Mouse (Mus musculus) induced T-regulatory cell, adult 2 months (primary cell): Measurements from ENCODE around the gene Tanc1.

Source experiments
- DNase-seq: peaks from one replicate; pipeline ENCODE4 v3.0.0-alpha.2; 2012; ENCODE audit warnings: low read depth

The Tanc1 gene

DNA sequence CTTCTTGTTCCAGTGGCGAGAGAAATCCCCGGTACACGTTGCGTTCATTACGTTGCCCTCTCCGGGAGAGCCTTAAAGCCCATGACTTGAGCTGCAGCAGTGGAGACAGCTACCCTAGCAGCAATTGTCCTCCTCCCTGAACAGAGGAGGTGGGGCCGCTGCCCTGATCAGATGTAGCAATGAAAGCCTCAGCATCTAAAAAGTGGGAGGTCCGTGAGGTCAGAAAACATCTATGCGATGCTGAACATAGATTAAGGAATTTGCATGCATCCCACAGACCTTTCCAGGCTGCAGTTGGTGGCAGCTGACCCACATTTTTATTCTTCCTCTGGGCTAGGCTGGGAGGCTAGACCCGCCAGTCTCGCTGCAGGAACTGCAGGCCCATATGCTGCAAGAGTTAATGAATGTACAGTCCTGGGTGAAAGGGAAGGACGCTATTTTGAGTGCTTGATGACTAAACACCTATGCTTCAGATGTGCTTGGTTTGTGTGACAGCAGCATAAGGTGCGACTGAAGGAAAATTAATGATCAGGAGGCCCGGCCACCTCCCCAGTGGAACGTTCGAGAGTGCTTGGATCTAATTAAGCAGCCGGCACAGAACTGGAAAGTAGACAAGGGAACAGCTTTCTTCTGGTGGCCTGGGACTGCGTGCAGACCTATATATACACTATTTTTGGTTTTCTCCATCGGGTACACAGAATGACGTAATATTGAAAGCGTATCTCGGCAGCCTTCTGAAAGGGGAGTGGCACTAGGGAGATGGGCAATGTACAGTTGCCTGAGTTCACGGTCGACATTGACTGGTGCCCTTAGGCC, 107.0 kb downstream of the Tanc1 start:
- no peak for DNase-seq

DNA sequence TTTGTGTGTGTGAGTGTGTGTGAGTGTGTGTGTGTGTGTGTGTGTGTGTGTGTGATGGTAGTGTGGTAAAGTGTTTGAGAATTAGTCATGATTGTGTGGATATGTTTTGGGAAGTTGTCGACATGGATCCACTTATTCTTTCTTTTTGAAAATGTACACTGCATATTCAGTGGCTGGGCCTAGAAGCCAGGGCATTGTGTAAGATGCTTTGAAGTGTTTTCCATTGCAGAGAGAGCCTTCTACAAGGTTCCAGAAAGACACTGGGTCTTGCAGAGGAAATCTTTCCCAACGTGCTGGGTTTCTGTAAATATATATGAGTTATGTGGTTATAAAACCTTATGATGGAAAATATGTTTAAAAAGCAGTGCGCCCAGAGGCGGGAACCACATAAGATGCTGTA, 108.0 kb downstream of the Tanc1 start:
- DNase-seq = no peak

DNA sequence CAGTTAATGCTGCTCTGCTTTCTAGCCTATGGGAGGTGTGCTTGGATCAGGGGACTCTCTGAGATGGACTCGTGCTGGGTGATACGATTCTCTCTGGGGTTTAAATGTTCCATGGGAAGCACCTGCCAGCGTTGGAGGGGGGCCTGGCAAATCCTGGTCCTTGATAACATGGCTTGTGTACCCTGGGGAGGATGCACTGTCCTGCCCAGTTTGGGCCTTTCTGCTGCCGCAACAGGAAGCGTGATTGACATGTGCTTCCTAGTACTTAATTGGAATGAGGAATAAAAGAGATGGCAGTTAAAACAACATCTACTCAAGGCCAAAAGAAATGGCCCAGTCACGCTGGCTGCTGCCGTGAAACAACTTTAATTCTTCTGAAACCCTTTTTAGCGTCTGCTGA, 109.3 kb downstream of the Tanc1 start:
- DNase-seq = no peak

DNA sequence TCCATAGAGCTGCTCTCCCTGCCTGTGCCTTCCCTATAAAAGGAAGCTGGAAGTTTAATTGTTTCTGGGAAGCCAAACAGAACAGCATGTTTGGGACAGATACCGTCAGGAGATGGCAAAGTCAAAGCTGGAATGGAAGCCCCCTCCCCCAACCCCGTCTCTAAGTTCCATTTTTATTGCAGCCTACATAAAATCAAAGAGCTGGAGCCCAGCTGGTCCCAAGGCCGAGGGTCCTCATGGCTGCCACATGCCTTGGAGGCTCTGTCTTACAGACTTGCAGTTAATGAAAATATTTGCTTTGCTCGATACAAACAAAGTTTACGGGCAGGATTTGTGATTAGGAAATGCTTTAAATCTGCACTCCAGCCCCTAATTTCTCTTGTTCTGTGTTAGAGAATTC, 109.9 kb downstream of the Tanc1 start:
- DNase-seq = no peak

DNA sequence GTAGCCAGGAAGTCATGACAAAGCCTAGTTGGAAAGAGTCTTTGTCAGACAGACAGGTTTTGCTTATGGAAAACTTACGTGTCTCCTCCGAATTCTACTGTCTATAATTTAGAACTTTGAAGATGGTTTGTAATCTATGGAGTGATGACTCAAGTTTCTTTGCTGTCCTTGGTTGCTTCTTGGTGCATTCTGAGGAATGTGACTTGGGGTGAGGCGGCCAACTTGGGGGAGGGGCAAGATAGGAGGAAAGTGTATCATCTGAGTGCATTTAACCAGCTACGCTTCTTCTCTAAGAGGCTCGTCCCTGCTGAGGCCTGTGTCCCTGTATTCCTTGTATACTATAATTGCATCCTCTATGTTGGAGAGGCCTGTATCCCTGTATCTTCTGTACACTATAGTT, 111.5 kb downstream of the Tanc1 start:
- DNase-seq = no peak

DNA sequence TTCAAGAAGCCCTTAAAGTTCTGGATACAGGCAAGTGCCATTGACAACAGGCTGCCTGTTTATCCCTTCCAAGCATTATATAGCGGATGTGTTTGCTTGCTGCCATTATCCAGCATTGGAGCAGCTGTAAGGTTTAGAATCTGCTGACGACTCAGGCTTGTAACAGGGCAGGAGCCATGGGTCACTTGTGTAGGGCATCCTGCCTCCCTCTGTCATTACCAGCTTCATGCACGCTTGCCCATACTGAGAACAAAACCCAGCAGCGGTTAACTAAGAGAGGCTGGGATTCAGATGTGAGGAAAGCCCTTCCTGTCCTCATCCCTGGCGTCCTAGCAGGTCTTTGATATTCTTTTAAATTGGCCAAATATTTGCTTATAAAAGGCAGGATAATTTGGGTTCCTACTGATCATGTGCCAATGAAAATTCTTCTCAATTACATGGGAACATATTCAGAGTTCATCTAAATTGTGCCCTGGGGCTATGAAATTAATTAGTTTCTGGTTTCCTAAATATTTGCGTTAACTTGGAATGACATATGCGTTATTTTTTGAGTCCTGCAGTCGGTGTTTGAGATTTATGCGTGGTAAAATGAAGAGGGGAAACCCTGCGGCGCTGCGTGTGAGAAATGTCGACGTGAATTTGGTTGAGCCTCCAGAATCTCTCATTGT, 113.8 kb downstream of the Tanc1 start:
- no peak for DNase-seq

DNA sequence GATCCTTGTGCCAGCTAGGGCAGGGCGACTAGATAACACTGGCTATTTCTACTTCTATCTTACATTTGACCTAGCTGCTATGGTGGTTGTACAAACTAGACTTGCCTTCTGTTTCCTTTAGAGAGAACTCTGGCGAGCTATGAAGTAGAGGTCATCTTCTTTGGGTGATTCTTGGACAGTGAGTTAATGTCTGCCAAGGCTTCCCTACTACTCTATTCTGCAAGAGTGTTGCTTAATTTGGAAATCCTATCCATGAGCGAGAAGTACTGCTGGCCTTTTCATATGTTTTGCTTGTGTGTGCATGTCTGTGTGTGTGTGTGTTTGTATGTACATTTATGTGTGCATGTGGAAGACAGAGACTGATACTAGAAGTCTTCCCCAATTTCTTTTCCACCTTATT, 120.0 kb downstream of the Tanc1 start:
- DNase-seq = no peak

DNA sequence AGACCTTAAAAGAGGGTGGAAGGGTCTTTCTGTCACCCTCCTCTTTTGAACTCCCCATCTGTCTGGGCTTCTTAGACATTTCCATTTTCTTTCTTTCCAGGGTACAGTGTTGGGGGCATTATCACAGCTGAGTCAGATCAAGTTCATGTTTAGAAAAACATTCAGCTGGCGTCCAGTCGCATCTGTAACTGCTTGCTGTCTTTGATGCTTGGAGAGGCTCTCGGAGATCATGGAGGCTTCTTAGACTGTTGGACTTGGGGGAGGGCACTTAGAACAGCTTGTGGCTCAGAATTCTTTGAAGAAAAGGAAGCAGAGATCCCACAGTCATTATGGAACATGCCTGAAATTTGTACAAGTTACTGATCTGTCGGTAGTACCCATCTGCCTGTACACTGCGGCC, 121.6 kb downstream of the Tanc1 start:
- no peak for DNase-seq

DNA sequence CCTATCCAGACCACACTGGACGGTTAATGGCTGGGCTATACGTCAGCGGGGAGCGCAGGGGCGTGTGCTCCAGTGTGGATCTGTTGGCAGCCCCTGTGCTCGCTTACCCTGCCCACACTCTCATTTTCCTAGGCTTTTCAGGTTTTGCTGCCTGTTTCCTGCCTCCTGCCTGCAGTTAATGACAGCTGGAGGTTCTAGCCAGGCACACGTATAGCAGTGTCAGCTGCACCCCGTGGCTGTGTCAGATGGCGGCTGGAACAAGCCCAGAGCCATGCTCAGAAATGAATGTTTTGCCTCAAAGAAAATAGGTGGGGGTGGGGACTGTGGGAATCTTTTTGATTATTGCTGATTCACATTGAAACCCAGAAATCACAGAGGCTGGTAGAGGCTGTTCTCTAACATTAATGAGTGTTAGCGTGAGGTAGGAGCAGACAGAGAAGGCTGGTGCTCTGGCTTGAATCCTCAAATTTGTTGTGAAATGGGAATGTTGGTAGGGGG, 124.6 kb downstream of the Tanc1 start:
- DNase-seq = no peak

DNA sequence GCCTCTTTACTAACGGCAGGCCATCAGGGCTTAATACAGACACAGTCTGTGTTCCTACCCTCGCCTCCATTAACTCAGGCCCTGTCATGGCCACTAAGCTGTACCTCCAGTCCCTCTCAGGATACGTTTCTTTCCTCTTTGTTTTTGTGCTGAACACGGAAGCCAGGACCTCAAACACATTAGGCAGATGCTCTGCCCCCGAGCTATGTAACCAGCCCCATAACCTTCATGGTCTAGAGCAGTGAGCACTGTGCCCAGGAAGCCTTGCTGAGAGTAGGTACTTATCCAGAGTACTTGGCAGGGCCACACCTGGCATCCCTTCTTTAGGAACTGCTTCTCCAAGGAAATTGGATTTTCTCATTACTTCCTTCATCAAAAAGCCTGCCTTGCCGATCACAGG, 125.5 kb downstream of the Tanc1 start:
- DNase-seq = no peak

DNA sequence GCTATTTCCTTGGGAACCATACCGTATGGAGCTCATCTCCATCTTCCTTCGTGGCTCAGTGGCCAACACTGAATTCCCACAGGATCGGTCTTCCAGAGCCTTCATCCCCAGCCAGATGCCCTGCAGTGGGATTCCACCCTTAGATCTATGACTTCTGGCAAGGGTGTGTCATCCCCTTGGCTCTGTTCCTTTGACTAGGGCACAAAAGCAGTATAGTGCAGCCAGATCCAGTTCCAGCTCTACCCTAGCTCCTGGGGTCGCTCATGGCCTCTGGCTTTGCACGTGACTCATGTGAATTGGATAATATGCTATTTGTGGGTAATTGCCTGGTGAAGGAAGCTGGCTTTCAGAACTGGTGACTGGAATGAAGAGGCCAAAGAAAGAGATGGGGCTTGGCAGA, 126.5 kb downstream of the Tanc1 start:
- no peak for DNase-seq

DNA sequence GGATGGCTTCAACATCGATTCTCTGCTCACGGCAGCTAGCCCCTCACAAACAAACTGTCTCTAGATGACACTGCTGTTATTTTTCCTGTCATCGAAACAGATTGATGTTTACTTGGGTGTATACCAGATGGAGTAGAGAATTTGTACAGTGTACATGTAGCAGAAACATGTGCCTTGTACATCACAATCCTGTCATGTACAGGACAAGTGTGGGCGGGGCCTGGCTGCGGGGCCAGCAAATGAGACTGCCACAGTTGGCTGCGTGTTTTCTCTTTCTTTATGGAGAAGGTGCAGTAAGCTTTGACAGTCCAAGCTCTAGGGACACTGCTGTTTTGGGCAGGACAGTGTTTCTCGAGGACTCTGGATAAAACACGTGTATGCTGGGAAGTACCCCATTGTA, 127.2 kb downstream of the Tanc1 start:
- no peak for DNase-seq

DNA sequence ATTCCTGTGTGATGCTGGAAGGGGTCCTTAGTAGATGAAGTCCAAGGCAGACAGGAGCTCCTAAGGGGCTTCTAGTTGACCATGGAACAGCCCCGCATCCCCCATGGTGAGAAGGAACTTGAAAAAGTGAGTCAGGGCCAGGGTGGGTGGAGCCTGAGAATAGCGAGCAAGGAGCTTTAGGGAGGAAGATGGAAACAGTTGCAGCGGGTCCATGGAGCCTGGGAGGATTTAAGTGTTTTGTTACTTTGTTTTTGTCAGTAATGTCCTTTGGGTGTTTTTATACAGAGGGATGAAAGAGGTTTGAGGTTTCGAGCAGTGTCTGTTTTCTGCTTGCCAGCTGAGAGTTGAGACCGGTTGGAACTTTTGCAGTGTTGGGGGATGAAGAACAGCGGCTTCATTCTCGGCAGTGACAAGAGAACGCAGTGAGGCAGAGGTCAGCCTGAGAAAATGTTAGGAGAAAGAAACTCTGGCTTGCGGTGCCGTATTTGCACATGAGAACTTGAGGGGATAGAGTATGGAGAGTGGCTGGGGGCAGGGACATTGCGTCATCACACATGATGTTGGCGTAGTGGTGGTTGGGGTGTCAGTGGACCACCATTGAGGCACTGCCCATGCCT, 130.8 kb downstream of the Tanc1 start:
- DNase-seq = no peak

DNA sequence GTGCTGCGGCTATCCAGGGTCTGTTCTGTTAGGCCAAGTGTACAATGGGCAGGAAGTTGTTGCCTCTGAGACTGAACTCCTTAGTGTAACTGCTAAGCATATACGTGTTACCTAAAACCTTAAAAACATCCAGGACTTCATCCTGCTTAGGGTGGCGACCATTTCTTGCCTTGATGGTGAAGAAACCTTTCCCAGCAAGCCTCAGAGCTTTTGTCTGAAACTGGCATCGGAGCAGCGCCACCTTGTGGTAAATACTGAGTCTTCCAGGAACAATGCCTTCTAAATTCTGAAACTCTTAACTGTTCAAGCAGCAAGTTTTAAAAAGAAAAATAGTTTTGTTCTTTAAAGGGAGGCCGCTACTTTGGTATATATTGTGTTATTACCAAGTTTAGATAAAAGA, 133.6 kb downstream of the Tanc1 start:
- peak; percentile 69 for DNase-seq

DNA sequence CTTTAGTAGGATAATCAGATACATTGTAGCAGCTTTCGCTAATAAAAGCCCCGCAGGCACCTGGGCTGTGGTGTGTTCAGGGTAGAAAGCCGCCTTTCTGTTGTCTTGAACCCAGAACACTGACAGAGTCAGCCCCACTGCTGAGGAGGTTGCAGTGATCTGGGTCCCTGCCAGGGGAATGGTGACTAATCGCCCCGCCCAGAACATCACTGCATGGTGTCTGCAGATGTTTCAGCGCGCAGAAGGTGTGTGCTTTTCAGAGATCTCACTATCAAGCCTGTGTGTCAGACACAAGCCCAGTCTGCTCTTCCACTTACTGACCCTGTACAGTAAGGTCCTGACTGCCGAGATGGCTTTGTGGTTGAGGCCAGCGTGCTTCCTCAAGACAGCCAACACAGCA, 134.2 kb downstream of the Tanc1 start:
- DNase-seq = no peak

DNA sequence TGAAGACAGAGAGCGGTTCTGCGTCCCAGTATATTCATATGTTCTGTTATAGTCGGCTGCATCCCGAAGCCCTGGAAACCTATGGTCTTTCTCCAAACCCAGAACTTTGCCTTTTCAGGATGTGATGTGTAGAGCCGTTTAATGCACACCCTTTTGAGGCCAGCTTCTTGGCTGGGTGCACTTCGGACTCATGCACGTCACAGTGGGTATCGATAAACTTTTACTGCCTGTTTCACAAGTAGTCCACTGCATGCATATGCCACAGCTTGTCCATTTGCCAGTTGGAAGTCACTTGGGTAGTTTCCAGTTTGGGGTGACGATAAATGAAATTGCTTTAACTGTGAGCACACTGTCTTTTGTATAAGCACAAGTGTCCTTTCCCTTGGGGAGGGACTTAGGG, 135.9 kb downstream of the Tanc1 start:
- no peak for DNase-seq

DNA sequence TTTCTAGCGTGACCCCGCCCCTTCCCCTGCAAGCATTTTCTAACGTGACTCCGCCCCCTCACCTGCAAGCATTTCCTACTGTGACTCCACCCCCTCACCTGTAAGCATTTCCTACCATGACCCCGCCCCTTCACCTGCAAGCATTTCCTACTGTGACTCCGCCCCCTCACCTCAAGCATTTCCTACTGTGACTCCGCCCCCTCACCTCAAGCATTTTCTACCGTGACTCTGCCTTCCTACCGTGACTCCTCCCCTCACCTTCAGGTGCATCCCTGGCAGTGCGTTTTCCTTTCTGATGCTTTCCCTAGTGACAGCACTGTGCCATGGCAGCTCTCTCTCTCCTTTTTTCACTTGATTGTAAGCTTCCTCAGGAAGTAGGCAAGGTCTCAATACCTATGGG, 137.5 kb downstream of the Tanc1 start:
- DNase-seq = peak; percentile 14

DNA sequence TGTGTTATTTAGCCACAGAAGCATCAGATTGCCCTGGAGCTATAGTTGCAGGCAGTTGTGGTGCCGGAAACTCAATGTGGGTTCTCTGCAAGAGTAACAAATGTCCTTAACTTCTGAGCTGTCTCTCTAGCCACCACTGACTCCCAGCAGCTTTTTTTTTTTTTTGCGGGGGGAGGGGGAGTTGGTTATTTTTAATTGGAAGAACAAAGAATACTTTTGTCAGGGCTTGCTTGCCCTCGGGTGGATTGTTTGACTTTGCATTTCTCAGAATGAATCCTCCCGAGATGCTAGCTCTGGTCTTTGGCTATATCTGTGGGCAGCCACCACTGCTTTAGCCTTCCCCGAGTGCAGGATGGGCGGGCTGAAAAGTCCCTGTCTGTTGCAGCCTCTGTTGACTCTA, 139.3 kb downstream of the Tanc1 start:
- DNase-seq = no peak

DNA sequence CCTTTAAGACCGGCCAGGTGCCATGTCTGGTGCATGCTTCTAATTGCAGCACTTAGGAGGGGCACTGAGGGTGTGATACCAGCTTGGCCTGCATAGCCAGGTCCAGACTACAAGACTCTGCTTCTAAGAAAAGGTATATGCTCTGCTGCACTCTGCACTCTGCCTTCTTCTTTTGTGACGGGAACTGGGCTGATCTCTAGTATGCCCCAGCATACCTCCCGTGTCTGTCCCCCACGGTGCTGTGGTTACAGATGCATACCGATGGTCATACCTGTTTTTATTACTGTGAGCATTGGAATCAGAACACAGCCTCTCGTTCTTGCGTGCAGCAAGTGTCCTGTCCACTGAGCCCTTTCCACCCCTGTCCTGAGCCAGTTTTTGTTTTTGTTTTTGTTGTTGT, 140.3 kb downstream of the Tanc1 start:
- DNase-seq = no peak

DNA sequence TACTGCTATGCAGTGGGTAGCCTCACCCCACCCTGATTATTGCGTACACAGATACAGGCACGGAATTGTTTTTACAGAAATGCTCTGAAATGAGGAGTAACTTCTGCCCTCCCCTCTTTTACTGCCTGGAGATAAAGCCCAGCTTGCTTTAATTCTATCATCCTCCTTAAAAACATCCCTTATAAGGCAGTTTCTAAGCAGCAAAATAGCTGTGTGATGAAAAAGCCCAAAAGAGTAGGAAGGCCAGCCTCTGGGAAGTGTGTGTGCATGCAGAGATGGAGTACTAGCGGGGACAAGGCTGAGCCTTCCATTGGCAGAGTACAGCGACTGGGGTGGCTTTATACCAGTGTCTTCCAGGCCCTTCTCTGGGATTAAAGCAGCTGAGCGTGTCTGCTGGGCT, 140.9 kb downstream of the Tanc1 start:
- no peak for DNase-seq

DNA sequence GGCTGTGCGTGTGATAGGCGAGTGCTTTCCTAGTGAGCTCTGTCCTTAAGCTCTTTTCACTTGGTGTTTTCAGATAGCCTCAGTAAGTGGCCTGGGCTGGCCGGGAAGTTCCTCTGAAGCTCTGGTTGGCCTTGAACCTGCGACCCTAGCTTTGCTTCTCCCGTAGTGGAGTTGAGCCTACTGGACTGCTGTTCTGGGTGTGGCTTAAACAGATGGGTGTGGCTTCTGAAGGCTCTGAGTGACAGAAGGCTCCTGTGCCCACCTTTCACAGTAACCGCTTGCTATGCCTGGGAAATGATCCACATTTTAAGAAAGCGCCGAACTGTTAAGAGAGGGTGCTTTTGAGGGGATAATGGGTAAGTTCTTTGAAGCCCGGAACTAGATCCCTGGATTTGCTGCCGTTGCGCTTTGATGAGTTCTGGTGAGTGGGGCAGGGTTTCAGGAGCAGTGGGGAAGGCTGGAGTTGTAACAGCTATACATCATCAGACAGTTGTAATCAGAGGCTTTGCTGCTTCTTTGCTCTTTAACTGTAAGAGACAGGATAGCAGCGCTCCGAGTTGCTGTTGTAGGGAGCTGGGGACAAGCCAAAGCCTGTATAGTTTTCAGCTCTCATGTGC, 144.4 kb downstream of the Tanc1 start:
- no peak for DNase-seq

DNA sequence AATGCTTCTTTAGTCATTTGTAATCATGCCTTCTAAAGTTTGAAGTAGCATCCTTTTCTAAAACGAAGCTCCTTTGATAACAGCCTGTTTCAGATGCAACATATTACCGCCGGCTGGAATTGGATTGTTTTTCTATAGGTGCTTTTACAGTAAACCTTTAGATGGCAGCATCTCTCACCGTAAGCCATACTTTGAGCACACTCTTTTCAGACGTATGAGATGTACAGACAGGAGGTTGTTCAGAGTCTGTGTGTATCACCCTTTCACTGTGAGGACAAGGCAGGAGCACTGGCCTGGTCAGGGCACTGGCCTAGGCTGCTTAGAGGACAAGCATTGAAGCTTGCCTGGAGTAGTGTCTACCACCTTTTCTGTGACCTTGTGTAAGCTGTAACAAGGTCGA, 145.2 kb downstream of the Tanc1 start:
- peak; percentile 5 for DNase-seq
